Mouse (Mus musculus) ES-CJ7 (cell line): ENCODE data around the gene Fam49a.
"Not testable (repeated sequence)": the region's sequence is repeated elsewhere in the genome, so short reads cannot be mapped to it uniquely, and the experiment has no call there.

Source experiments
- DNase-seq: peaks from one replicate; pipeline ENCODE4 v3.0.0; 2011; ENCODE audit warnings: low read depth, low spot score

Gene Fam49a

GRCm38 (mm10) chr12:12261987-12262971 lies at the start of gene Fam49a:
Gene Fam49a, plus strand, starts transcription at chr12:12262139.
- peak; percentile 32 for DNase-seq

- no peak for DNase-seq
These were observed 48.4 kb upstream of the Fam49a start for GRCm38 (mm10) chr12:12213536-12213935.

- DNase-seq, result no peak
These were observed 43.0 kb upstream of the Fam49a start for GRCm38 (mm10) chr12:12218947-12219346.

- no peak for DNase-seq
These were observed 41.0 kb upstream of the Fam49a start for GRCm38 (mm10) chr12:12220755-12221496.

GRCm38 (mm10) chr12:12222585-12223290 lies 39.2 kb upstream of the Fam49a start:
- DNase-seq, result peak; percentile 24

- DNase-seq, result no peak
These were observed 38.6 kb upstream of the Fam49a start for GRCm38 (mm10) chr12:12223336-12223735.

GRCm38 (mm10) chr12:12225706-12226105 lies 36.2 kb upstream of the Fam49a start:
- DNase-seq, result no peak

GRCm38 (mm10) chr12:12227594-12227993 lies 34.3 kb upstream of the Fam49a start:
- no peak for DNase-seq

- DNase-seq, result no peak
These were observed 31.8 kb upstream of the Fam49a start for GRCm38 (mm10) chr12:12230031-12230557.

GRCm38 (mm10) chr12:12232097-12232496 lies 29.8 kb upstream of the Fam49a start:
- DNase-seq, result no peak

GRCm38 (mm10) chr12:12236978-12237377 lies 25.0 kb upstream of the Fam49a start:
- DNase-seq, result peak; percentile 70

- DNase-seq, result no peak
These were observed 22.4 kb upstream of the Fam49a start for GRCm38 (mm10) chr12:12239502-12239901.

- no peak for DNase-seq
These were observed 18.8 kb upstream of the Fam49a start for GRCm38 (mm10) chr12:12243148-12243547.

- DNase-seq, result not testable (repeated sequence)
These were observed 14.9 kb upstream of the Fam49a start for GRCm38 (mm10) chr12:12247023-12247422.

- DNase-seq, result no peak
These were observed 12.4 kb upstream of the Fam49a start for GRCm38 (mm10) chr12:12249521-12249920.

GRCm38 (mm10) chr12:12253526-12253925 lies 8.4 kb upstream of the Fam49a start:
- DNase-seq, result no peak

- DNase-seq, result no peak
These were observed 7.8 kb upstream of the Fam49a start for GRCm38 (mm10) chr12:12254139-12254538.

GRCm38 (mm10) chr12:12260979-12261960 lies 669 bp upstream of the Fam49a start:
- DNase-seq, result no peak

- DNase-seq, result no peak
These were observed 1.4 kb downstream of the Fam49a start for GRCm38 (mm10) chr12:12263371-12263791.

- no peak for DNase-seq
These were observed 2.2 kb downstream of the Fam49a start for GRCm38 (mm10) chr12:12264151-12264550.
